Mouse (Mus musculus) brain, embryonic 14.5 days (tissue): ENCODE data around the gene Lysmd4. TPM values are rescaled to one million over a fixed set of nuclear protein-coding genes. Genes with fewer than 3 reads are reported as not detected.
"Not testable (repeated sequence)": the region's sequence is repeated elsewhere in the genome, so short reads cannot be mapped to it uniquely, and the experiment has no call there.

Experiments
- DNase-seq: peaks from one replicate; pipeline ENCODE4 v3.0.0-alpha.2; 2011; ENCODE audit warnings: low read depth
- CTCF ChIP-seq: fragments of 200-500 bp; IDR thresholded peaks from 2 replicates; pipeline ENCODE4 v1.5.1; 2012; ENCODE audit warnings: inconsistent platforms, mild to moderate bottlenecking, moderate library complexity, borderline replicate concordance; ENCODE audit not compliant: insufficient read depth, insufficient read length; ENCODE audit errors: extremely low read depth
- POLR2A ChIP-seq: fragments of 200-500 bp; IDR thresholded peaks from 2 replicates; pipeline ENCODE4 v1.6.1; 2012; ENCODE audit warnings: mild to moderate bottlenecking, inconsistent platforms, borderline replicate concordance; ENCODE audit not compliant: poor library complexity, insufficient read depth, insufficient read length, severe bottlenecking; ENCODE audit errors: extremely low read depth
- polyA plus RNA-seq: library from polyadenylated mRNA; depleted of rRNA; stranded (reverse); fragments of >200 nt; gene quantifications from 2 replicates; pipeline ENCODE4 v1.2.3, GENCODE M21; 2012

Lysmd4 gene
- polyA plus RNA-seq, 1 experiment: 38.1 TPM

- no peak for DNase-seq
- TF ChIP-seq CTCF: no peak
- TF ChIP-seq POLR2A: no peak
These were observed 12.5 kb downstream of the Lysmd4 start for GRCm38 (mm10) chr7:67234797-67235196.

- TF ChIP-seq CTCF (no peak), POLR2A (no peak)
- no peak for DNase-seq
These were observed 14.0 kb downstream of the Lysmd4 start for GRCm38 (mm10) chr7:67236351-67236750.

GRCm38 (mm10) chr7:67237752-67238151 is 15.4 kb downstream of the Lysmd4 start:
- no peak for DNase-seq
- TF ChIP-seq POLR2A: no peak
- TF ChIP-seq CTCF: no peak

GRCm38 (mm10) chr7:67241969-67242368 is 19.6 kb downstream of the Lysmd4 start:
- DNase-seq: no peak
- TF ChIP-seq CTCF (no peak), POLR2A (no peak)

- peak; percentile 71 for DNase-seq
- TF ChIP-seq CTCF (peak; percentile 53; the same call in 1 of the 2 replicates), POLR2A (no peak)
These were observed 21.0 kb downstream of the Lysmd4 start for GRCm38 (mm10) chr7:67243121-67243893.

GRCm38 (mm10) chr7:67243894-67244282 is 21.5 kb downstream of the Lysmd4 start:
- peak; percentile 38 for DNase-seq
- TF ChIP-seq CTCF (peak; percentile 2; the same call in 1 of the 2 replicates), POLR2A (no peak)

- TF ChIP-seq CTCF: no peak
- TF ChIP-seq POLR2A: no peak
These were observed 22.9 kb downstream of the Lysmd4 start for GRCm38 (mm10) chr7:67245255-67245654.

GRCm38 (mm10) chr7:67246067-67246466 is 23.7 kb downstream of the Lysmd4 start:
- DNase-seq: no peak
- TF ChIP-seq POLR2A (no peak), CTCF (no peak)

More at GRCm38 (mm10) chr7:67245255-67245654, 22.9 kb downstream of the Lysmd4 start:
- DNase-seq: no peak

- DNase-seq: peak; percentile 87
- TF ChIP-seq CTCF: peak; percentile 30; the same call in 1 of the 2 replicates
- TF ChIP-seq POLR2A: no peak
These were observed 37.7 kb downstream of the Lysmd4 start for GRCm38 (mm10) chr7:67259828-67260563.

- not testable (repeated sequence) for DNase-seq
These were observed 48.1 kb downstream of the Lysmd4 start for GRCm38 (mm10) chr7:67270447-67270846.

- no peak for DNase-seq
- no peak for TF ChIP-seq POLR2A
- TF ChIP-seq CTCF: no peak
These were observed 61.2 kb downstream of the Lysmd4 start for GRCm38 (mm10) chr7:67283581-67283980.

GRCm38 (mm10) chr7:67287456-67287855 is 65.1 kb downstream of the Lysmd4 start:
- no peak for TF ChIP-seq CTCF
- no peak for TF ChIP-seq POLR2A

More at GRCm38 (mm10) chr7:67287456-67287855, 65.1 kb downstream of the Lysmd4 start:
- DNase-seq: no peak
